Mouse (Mus musculus): ENCODE measurements around the gene Ccr10.
"Not testable (repeated sequence)": the region's sequence is repeated elsewhere in the genome, so short reads cannot be mapped to it uniquely, and the experiment has no call there.

Gene Ccr10

DNA sequence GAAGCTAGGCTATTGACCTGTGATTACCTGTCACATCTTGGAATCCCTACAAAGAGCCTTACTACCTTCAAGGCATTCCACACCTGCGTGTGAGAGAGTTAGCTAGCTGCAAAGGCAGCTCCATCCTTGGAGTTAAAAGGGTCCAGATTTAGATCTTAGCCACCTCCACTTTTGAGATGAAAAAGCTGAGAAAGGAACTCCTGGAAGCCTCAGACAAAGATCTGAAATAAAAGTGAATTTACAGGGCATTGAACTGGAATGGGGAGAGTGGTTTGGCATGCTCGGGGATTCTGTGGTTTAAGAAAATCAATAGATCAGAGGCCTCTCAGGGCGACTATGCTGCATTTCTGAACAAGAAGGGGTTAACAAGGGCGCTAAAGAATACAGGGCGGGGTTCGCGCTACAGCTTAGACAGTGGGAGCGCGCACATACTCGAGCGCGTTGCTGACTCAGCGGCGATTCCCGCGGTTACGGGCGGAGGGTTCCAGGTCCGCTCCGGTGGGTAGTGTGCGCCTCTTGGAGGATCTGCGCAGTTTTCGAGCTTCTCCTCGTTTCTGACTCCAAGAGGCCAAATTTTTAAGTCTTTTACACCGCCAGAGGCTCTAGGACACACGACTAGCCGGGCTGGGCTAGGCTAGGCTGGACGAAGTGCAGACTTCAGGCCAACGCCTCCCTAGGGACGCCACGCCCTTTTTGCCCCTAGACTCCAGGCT lies 3.4 kb downstream of the Ccr10 start:
- DNase-seq (ENCODE audit: low spot score): no peak

DNA sequence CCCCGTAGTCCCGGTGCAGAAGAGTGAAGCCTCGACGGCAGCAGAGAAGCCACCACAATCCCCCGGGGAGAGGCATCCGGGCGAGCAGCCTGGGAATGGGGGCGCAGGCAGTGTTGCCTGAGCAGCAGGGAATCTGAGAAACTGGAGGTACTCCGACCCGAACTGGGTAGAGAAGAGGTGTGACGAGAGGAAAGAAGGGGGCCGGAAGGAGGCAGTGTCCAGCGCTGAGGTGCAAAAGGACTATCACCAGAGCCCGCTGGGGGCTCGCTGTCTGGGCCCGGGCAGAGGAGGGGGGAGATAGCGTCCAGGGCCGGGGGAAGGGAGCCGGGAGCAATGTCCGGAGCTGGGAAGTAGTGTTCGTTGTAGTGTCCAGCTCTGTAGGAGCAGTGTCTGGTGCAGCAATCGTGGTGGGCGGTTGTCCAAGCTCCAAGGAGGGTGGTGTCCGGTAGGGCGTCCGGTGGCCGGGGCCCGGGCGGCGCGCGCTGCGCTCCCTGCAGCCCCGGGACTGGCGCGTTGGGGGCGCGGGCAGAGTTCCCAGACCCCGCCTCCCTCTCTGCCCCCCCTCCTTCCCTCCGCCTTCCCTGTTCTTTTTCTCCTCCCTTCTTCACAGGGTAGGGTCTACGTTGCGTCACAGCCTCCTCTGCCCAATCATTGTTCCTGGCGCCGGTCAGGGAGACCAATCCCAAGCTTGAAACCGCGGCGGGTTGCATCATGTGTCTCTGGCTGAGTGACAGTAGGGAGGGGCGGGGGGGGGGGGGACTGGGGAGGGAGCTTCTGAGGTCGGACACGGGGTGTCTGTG lies 4.2 kb downstream of the Ccr10 start, which contains the start of gene Plekhh3:
Gene Plekhh3 (minus strand): TSS at position 541 of the 800 bp plus-strand sequence.
- peak; percentile 71 for DNase-seq (ENCODE audit: low spot score)

DNA sequence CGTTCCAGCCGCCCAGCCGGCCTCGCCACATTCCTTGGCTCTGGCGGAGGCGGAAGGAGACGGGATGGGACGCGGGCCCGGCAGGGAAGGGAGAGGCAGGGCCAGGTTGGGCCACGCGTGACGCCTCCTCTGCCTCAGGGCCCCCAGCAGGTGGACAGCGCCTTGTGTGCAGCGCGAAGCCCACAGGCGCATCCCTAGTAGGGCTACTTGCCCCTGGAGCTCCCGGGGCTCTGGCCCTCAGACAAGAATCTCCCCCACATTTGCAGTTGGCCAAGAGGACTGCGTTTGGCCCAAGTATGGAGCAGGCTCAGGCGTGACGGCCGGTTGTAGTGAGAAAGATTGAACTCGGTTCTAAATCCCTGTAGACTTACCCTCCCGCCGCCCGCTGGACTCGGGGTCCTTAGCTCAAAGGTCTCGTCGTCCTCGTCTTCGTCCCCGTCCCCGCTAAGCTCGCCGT lies 4.9 kb downstream of the Ccr10 start, which contains the start of gene Cntnap1:
Gene Cntnap1 (plus strand): TSS at position 170 of the 457 bp plus-strand sequence.
- DNase-seq (ENCODE audit: low spot score): no peak

DNA sequence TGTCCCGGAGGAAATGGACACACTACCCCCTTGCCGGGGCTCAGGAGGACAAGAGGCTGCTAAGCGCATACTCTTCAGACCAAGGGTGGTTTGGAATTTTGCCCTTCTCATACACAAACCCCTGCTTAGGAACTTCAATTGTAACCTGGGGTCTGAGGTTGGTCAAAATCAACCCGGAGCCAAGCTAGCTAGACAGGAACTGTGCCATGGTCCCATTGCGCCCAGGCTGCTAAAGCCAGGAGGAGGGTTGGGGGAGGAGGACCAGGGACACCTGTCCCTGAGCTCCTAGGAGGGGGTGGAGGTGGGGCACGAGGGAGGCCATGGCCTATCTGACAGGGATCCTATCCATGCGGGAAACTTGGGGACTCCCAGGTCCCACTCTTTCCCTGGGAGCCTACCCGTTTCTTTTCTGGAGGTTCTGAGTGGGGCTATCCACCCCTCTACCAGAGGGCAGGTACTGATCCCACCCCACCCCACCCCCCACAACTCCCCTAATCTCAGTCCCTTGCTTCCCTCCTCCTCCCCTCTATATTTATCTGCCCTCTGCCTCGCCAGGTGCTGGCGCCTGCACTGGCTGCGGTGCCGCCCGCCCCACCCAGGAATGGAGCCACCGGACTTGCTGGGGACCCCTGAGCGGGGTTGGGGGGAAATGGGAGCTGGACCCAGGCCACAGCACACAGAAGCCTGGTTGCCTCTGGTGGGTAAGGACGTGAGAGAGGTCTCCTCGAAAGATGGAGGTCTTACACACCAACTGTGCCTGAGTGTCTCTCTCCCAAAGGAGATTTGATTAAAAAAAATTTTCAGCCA lies 5.7 kb downstream of the Ccr10 start:
- DNase-seq (ENCODE audit: low spot score): no peak

- DNase-seq (ENCODE audit: low spot score): no peak
Observed at GRCm38 (mm10) chr11:101168301-101168980, 6.8 kb downstream of the Ccr10 start.

GRCm38 (mm10) chr11:101167963-101168300 lies 7.3 kb downstream of the Ccr10 start:
- no peak for DNase-seq (ENCODE audit: low spot score)

- DNase-seq (ENCODE audit: low spot score): no peak
Observed at GRCm38 (mm10) chr11:101167211-101167962, 7.9 kb downstream of the Ccr10 start.

DNA sequence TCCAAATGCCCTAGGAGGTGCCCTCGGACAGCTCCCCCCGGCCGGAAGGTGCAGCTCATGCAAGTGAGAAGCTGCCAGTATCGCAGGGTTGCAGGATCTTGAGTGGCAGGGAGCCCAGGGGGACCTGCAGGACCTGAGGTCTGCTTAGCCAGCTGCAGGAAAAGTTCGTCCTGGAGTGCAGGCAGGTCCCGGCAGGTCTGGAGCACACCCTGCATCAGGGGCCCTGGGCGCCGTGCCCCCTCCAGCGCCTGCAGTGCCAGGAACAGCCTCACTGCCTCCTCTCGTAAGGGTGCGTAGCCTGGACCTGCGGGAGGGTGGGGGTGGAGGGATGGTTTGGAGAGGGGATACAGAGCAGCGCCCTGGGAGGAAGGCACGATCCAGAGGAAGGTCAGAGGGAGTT lies 8.9 kb downstream of the Ccr10 start:
- no peak for DNase-seq (ENCODE audit: low spot score)

- no peak for DNase-seq (ENCODE audit: low spot score)
Observed at GRCm38 (mm10) chr11:101164677-101165580, 10.3 kb downstream of the Ccr10 start.

- DNase-seq (ENCODE audit: low spot score): no peak
Observed at GRCm38 (mm10) chr11:101164351-101164665, 10.9 kb downstream of the Ccr10 start.

GRCm38 (mm10) chr11:101163476-101164350 lies 11.5 kb downstream of the Ccr10 start:
- DNase-seq (ENCODE audit: low spot score): no peak

GRCm38 (mm10) chr11:101162772-101163171 lies 12.5 kb downstream of the Ccr10 start:
- DNase-seq (ENCODE audit: low spot score): no peak

DNA sequence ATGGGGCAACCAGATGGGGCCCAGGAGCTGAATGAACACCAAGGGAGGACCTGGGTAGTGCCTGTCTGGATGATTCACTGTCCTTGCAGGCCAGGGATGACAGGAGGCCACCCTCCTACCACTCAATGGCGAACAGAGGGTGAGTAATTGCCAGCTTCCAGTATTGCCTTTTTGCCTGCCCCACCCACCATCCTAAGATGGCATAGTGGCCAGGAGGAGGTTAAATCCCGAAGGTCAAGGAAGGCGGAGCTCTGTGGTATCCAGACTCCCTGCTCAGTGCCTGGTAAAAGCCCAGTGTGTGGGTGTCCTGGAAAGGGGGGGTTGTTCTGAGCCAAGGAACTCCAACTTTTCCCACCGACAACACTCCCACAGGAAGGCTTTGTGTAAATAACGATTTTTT lies 12.9 kb downstream of the Ccr10 start:
- DNase-seq (ENCODE audit: low spot score): no peak

DNA sequence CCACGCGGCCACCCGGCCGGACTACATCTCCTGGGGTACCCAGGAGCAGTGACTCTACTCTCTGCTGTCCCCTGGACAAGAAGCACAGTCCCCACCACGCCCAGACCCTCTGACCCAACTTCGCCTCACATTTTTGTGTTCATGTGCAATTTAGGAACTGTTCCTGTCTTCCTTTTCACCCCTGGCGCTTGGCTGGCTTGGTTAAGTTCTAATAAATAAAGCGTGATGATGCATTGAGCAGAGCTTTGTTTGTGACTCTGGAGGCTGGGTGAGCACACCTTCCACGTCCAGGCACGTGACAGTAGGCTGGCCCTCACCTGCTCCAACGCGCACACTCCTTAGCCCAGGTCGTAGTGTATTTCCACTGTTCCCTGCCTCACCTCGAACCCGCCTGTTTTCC lies 13.7 kb downstream of the Ccr10 start:
- DNase-seq (ENCODE audit: low spot score): no peak

DNA sequence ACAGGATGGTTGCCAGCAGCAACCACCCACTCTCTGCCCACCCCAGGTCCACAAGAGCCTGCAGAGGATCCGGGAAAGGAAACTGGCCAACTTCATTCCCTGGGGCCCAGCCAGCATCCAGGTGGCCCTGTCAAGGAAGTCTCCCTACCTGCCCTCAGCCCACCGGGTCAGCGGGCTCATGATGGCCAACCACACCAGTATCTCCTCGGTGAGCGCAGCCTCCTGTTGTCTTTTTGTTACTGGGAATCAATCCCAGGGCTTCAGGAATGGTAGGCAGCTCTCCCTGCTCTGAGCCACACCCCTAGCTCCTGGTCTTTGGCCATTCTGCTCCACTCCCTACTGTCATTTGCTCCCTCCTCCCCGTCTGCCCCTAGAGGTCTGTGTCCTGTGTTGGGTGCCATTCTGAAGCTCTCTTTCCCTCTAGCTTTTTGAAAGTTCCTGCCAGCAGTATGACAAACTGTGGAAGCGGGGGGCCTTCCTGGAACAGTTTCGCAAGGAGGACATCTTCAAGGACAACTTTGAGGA lies 14.2 kb downstream of the Ccr10 start:
- DNase-seq (ENCODE audit: low spot score): not testable (repeated sequence)

DNA sequence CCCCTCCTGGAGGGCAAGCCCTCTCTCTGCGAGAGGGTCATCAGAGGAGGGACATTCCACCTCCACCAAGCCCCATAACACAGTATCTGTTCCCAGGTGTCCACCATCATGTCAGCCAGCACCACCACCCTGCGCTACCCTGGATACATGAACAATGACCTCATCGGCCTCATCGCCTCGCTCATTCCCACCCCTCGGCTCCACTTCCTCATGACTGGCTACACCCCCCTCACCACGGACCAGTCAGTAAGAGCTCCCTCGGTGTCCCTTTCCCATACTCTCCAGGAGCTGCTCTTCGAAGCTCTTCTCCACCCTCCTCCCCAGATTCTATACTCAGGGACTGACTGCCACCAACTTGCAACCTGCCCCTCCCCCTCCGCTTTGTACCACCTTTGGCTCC lies 15.1 kb downstream of the Ccr10 start:
- DNase-seq (ENCODE audit: low spot score): not testable (repeated sequence)

DNA sequence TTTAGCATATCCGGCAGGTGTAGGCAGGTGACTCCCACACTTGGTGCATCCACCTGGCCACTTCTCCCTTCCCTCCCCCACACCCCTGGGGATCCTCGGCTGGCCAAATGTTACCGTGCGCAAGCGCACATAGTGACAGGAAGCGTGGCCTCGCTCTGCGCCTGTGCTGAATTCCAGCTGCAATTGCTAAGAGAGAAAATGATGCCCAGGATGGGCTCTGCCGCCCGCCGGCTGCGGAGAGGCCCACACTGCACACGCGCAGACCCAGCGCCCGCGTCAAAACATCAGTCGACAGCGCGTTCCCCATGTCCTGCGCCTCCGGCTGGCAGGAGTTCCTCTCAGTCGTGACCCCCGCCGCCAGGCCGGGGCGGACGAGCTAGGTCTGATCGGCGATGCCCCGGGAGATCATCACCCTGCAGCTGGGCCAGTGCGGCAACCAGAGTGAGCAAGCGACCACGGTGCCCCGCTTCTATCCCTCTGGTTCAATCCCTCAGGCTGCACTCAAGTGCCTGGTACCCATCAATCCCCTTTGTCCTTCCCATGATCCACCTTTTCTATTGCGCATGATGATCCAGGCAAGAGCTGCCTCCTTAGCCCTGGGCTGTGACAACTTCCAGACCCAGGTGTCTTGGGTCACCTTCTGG lies 19.4 kb downstream of the Ccr10 start, which contains the start of gene Tubg2:
Gene Tubg2 (plus strand): TSS at position 180 of the 644 bp plus-strand sequence.
- no peak for DNase-seq (ENCODE audit: low spot score)

- no peak for DNase-seq (ENCODE audit: low spot score)
Observed at GRCm38 (mm10) chr11:101155151-101155550, 20.1 kb downstream of the Ccr10 start.
